Mouse (Mus musculus): Measurements from ENCODE around the gene Fig4. TPM values are rescaled to one million over a fixed set of nuclear protein-coding genes. Genes with fewer than 3 reads are reported as not detected.

Fig4 gene
- polyA plus RNA-seq, 1 experiment: 20.8 TPM

- TF ChIP-seq POLR2A (IDR thresholded peaks at IDR 0.05; ENCODE audit: low read depth, low read length) (no peak), CTCF (IDR thresholded peaks at IDR 0.05; ENCODE audit: borderline replicate concordance, insufficient read depth, low read length) (no peak)
- no peak overlapping the region for H3K27ac ChIP-seq (ENCODE audit: insufficient read depth, low read length)
These were observed 56.9 kb downstream of the Fig4 start for GRCm38 (mm10) chr10:41246111-41246510.

GRCm38 (mm10) chr10:41245477-41245876 is 57.6 kb downstream of the Fig4 start:
- TF ChIP-seq CTCF (IDR thresholded peaks at IDR 0.05; ENCODE audit: borderline replicate concordance, insufficient read depth, low read length) (no peak), POLR2A (IDR thresholded peaks at IDR 0.05; ENCODE audit: low read depth, low read length) (no peak)
- Histone ChIP-seq H3K4me1 (ENCODE audit: control insufficient read depth, insufficient read depth, low read length) (no peaks in the 10 kb centered on the region), H3K4me3 (ENCODE audit: insufficient read depth, low read length) (no peak overlapping the region), H3K27ac (ENCODE audit: insufficient read depth, low read length) (no peak overlapping the region)

More at GRCm38 (mm10) chr10:41246111-41246510, 56.9 kb downstream of the Fig4 start:
- Histone ChIP-seq H3K4me1 (ENCODE audit: control insufficient read depth, insufficient read depth, low read length) (no peaks in the 10 kb centered on the region), H3K4me3 (ENCODE audit: insufficient read depth, low read length) (no peak overlapping the region)

GRCm38 (mm10) chr10:41245028-41245427 is 58.0 kb downstream of the Fig4 start:
- Histone ChIP-seq H3K27ac (ENCODE audit: insufficient read depth, low read length) (no peak overlapping the region), H3K4me1 (ENCODE audit: control insufficient read depth, insufficient read depth, low read length) (no peaks in the 10 kb centered on the region)
- TF ChIP-seq CTCF (IDR thresholded peaks at IDR 0.05; ENCODE audit: borderline replicate concordance, insufficient read depth, low read length) (no peak), POLR2A (IDR thresholded peaks at IDR 0.05; ENCODE audit: low read depth, low read length) (no peak)

GRCm38 (mm10) chr10:41243930-41244329 is 59.1 kb downstream of the Fig4 start:
- Histone ChIP-seq H3K4me3 (ENCODE audit: insufficient read depth, low read length) (no peak overlapping the region), H3K27ac (ENCODE audit: insufficient read depth, low read length) (no peak overlapping the region), H3K4me1 (ENCODE audit: control insufficient read depth, insufficient read depth, low read length) (no peaks in the 10 kb centered on the region)
- TF ChIP-seq CTCF (IDR thresholded peaks at IDR 0.05; ENCODE audit: borderline replicate concordance, insufficient read depth, low read length) (no peak), POLR2A (IDR thresholded peaks at IDR 0.05; ENCODE audit: low read depth, low read length) (no peak)

More at GRCm38 (mm10) chr10:41245028-41245427, 58.0 kb downstream of the Fig4 start:
- no peak overlapping the region for H3K4me3 ChIP-seq (ENCODE audit: insufficient read depth, low read length)

GRCm38 (mm10) chr10:41241558-41242242 is 61.4 kb downstream of the Fig4 start:
- Histone ChIP-seq H3K4me1 (ENCODE audit: control insufficient read depth, insufficient read depth, low read length) (no peaks in the 10 kb centered on the region), H3K27ac (ENCODE audit: insufficient read depth, low read length) (no peak overlapping the region), H3K4me3 (ENCODE audit: insufficient read depth, low read length) (no peak overlapping the region)
- no peak for TF ChIP-seq POLR2A (IDR thresholded peaks at IDR 0.05; ENCODE audit: low read depth, low read length)
- TF ChIP-seq CTCF (IDR thresholded peaks at IDR 0.05; ENCODE audit: borderline replicate concordance, insufficient read depth, low read length): no peak

GRCm38 (mm10) chr10:41241080-41241479 is 62.0 kb downstream of the Fig4 start:
- no peak overlapping the region for H3K27ac ChIP-seq (ENCODE audit: insufficient read depth, low read length)
- H3K4me3 ChIP-seq (ENCODE audit: insufficient read depth, low read length): no peak overlapping the region
- TF ChIP-seq POLR2A (IDR thresholded peaks at IDR 0.05; ENCODE audit: low read depth, low read length): no peak
- no peak for TF ChIP-seq CTCF (IDR thresholded peaks at IDR 0.05; ENCODE audit: borderline replicate concordance, insufficient read depth, low read length)
- no peaks in the 10 kb centered on the region for H3K4me1 ChIP-seq (ENCODE audit: control insufficient read depth, insufficient read depth, low read length)

GRCm38 (mm10) chr10:41236020-41236419 is 67.0 kb downstream of the Fig4 start:
- H3K27ac ChIP-seq (ENCODE audit: insufficient read depth, low read length): no peak overlapping the region
- no peaks in the 10 kb centered on the region for H3K4me1 ChIP-seq (ENCODE audit: control insufficient read depth, insufficient read depth, low read length)
- no peak overlapping the region for H3K4me3 ChIP-seq (ENCODE audit: insufficient read depth, low read length)
- TF ChIP-seq POLR2A (IDR thresholded peaks at IDR 0.05; ENCODE audit: low read depth, low read length) (no peak), CTCF (IDR thresholded peaks at IDR 0.05; ENCODE audit: borderline replicate concordance, insufficient read depth, low read length) (no peak)

DNA sequence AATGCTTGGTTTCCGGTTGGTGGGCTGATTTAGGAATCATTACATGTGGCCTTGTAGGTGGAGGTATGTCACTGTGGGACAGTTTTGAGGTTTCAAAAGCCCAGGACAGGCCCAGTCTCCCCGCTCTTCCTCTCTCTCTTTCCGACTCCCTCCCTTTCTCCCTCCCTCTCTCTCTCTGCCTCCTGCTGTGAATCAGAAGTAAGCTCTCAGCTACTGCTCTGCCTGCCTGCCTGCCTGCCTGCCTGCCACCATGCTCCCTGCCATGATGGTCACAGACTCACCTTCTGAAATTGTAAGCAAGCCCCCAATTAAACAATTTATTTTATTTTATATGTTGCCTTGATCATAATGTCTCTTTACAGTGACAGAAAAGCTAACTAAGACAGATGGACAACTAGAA is 67.5 kb downstream of the Fig4 start:
- H3K4me1 ChIP-seq (ENCODE audit: control insufficient read depth, insufficient read depth, low read length): no peaks in the 10 kb centered on the region
- TF ChIP-seq POLR2A (IDR thresholded peaks at IDR 0.05; ENCODE audit: low read depth, low read length): no peak
- TF ChIP-seq CTCF (IDR thresholded peaks at IDR 0.05; ENCODE audit: borderline replicate concordance, insufficient read depth, low read length): no peak
- H3K4me3 ChIP-seq (ENCODE audit: insufficient read depth, low read length): no peak overlapping the region
- H3K27ac ChIP-seq (ENCODE audit: insufficient read depth, low read length): no peak overlapping the region

- Histone ChIP-seq H3K4me1 (ENCODE audit: control insufficient read depth, insufficient read depth, low read length) (no peaks in the 10 kb centered on the region), H3K27ac (ENCODE audit: insufficient read depth, low read length) (no peak overlapping the region), H3K4me3 (ENCODE audit: insufficient read depth, low read length) (no peak overlapping the region)
- TF ChIP-seq POLR2A (IDR thresholded peaks at IDR 0.05; ENCODE audit: low read depth, low read length): no peak
- TF ChIP-seq CTCF (IDR thresholded peaks at IDR 0.05; ENCODE audit: borderline replicate concordance, insufficient read depth, low read length): no peak
These were observed 67.9 kb downstream of the Fig4 start for GRCm38 (mm10) chr10:41235159-41235558.

- Histone ChIP-seq H3K4me1 (ENCODE audit: control insufficient read depth, insufficient read depth, low read length) (no peaks in the 10 kb centered on the region), H3K4me3 (ENCODE audit: insufficient read depth, low read length) (no peak overlapping the region), H3K27ac (ENCODE audit: insufficient read depth, low read length) (no peak overlapping the region)
- TF ChIP-seq CTCF (IDR thresholded peaks at IDR 0.05; ENCODE audit: borderline replicate concordance, insufficient read depth, low read length) (no peak), POLR2A (IDR thresholded peaks at IDR 0.05; ENCODE audit: low read depth, low read length) (no peak)
These were observed 68.5 kb downstream of the Fig4 start for GRCm38 (mm10) chr10:41234552-41234951.
